In the genomic region with DNA sequence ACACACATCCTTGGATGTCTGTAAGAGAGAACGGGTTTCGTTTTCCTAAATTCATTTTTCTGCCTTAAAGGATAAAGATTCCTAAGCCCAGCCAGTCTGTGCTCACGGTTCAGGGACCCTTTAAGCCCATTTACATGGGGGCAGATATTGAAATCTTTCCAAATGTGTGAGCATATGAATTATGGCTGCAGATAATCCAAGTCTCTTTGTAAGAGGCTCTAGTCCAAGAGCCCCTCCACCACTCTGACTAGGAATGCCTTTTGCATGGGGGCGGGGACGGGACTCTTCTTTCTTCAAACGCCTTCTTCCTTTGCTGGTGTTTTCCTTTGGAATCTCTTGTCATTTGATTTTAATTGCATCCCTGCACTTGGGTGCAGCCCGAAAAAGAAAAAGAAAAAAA, we compare ENCODE assay signal across 19 mouse cellular contexts. TPM values are rescaled to one million over a fixed set of nuclear protein-coding genes. Genes with fewer than 3 reads are reported as not detected.
DNase-seq lines count a peak whose midpoint lies in the region; ATAC-seq and TF ChIP-seq lines count a peak whose summit lies in the region.
"Had no signal": no experiment of that assay in that cellular context is flagged by ENCODE, and none has a peak within 500 bp of the region (broad histone marks: within the 10 kb centered on the region; RNA-seq: fewer than 3 reads in every experiment).

No protein-coding gene starts in this region.

- 0 out of 2 replicates have a peak, but pooled peaks cover 2% of the 10 kb centered on the region for H3K4me1 ChIP-seq in intestine, embryonic 16.5 days (ENCODE audit: control insufficient read depth, insufficient read depth, low read length)
- H3K4me1 ChIP-seq in intestine, embryonic 15.5 days (replicated peaks): 0 out of 2 replicates have a peak, but pooled peaks cover 8% of the 10 kb centered on the region
- peaks cover 23% of the 10 kb centered on the region; the same call in 1 of the 2 replicates for H3K4me1 ChIP-seq in stomach, embryonic 14.5 days (ENCODE audit: control insufficient read depth, insufficient read depth, low read length)
- no peaks in the 10 kb centered on the region for H3K4me1 ChIP-seq in stomach, postnatal 0 days (replicated peaks; ENCODE audit: control insufficient read depth, insufficient read depth)

- no peak overlapping the region for H3K4me3 ChIP-seq in gastrocnemius, adult 2 months
- no peak overlapping the region for H3K4me3 ChIP-seq in intestine, embryonic 16.5 days (ENCODE audit: low read length)
- H3K4me3 ChIP-seq in intestine, embryonic 15.5 days (replicated peaks): no peak overlapping the region
- H3K4me3 ChIP-seq in stomach, embryonic 14.5 days (ENCODE audit: low read depth, low read length): no peak overlapping the region
- no peak overlapping the region for H3K4me3 ChIP-seq in stomach, postnatal 0 days (ENCODE audit: low read depth, low read length)
- H3K4me3 ChIP-seq: embryonic facial prominence, embryonic 13.5 days; erythroblast, embryonic 14.5 days; forebrain, embryonic 10.5 days had no signal

- intact Hi-C loops in gastrocnemius, adult 2 months (cut with DNase I): loop anchor here (10.0 kb wide), 1 partner anchor 345 kb away; no protein-coding TSS in a partner anchor

- WGBS in intestine, embryonic 16.5 days: 57% methylated on average over 7 of the region's 7 CpGs
- 56% methylated on average over 7 of the region's 7 CpGs for WGBS in intestine, embryonic 15.5 days
- WGBS in stomach, embryonic 14.5 days: 33% methylated on average over 7 of the region's 7 CpGs
- 29% methylated on average over 7 of the region's 7 CpGs for WGBS in stomach, postnatal 0 days

- no peak for TF ChIP-seq CTCF in gastrocnemius, adult 2 months (IDR thresholded peaks at IDR 0.05)
- TF ChIP-seq CTCF in stomach, postnatal 0 days (IDR thresholded peaks at IDR 0.05; ENCODE audit: low read depth): no peak

- no peak for TF ChIP-seq EP300 in stomach, postnatal 0 days (optimal IDR thresholded peaks at IDR 0.05)

- H3K4me2 ChIP-seq in intestine, embryonic 16.5 days (ENCODE audit: low read depth, low read length): no peak overlapping the region
- H3K4me2 ChIP-seq in intestine, embryonic 15.5 days (replicated peaks): no peak overlapping the region
- no peak overlapping the region for H3K4me2 ChIP-seq in stomach, embryonic 14.5 days (replicated peaks; ENCODE audit: low read depth, low read length)
- H3K4me2 ChIP-seq in stomach, postnatal 0 days (replicated peaks; ENCODE audit: low read depth): no peak overlapping the region
- H3K4me2 ChIP-seq: embryonic facial prominence, embryonic 13.5 days; hindbrain, embryonic 14.5 days had no signal

- ATAC-seq in intestine, embryonic 16.5 days: no peak
- no peak for ATAC-seq in intestine, embryonic 15.5 days
- ATAC-seq in stomach, embryonic 14.5 days (ENCODE audit: insufficient number of reproducible peaks, insufficient read depth, low FRiP score, low read depth): 0 out of 2 replicates have a peak, but pooled peaks have one; percentile 33
- ATAC-seq in stomach, postnatal 0 days (ENCODE audit: low FRiP score, low TSS enrichment): no peak
- ATAC-seq: forebrain, embryonic 14.5 days had no signal

- DNase-seq in gastrocnemius, adult 2 months: no peak
- DNase-seq in gastrocnemius, adult 18-20 months (ENCODE audit: low spot score): no peak
- no peak for DNase-seq in stomach, postnatal 0 days (ENCODE audit: low spot score)
- DNase-seq in thymus, postnatal 0 days (ENCODE audit: low spot score): no peak
- DNase-seq: adrenal gland, postnatal 10 days; cerebellum, adult 11-12 months; cerebellum, adult 9-10 months; cerebellum, postnatal 25 days; gastrocnemius, postnatal 14 days; heart, postnatal 10 days had no signal

- no peaks in the 10 kb centered on the region for H3K27me3 ChIP-seq in intestine, embryonic 16.5 days (replicated peaks; ENCODE audit: control insufficient read depth, insufficient read depth, low read length)
- no peaks in the 10 kb centered on the region for H3K27me3 ChIP-seq in intestine, embryonic 15.5 days (replicated peaks)
- no peaks in the 10 kb centered on the region for H3K27me3 ChIP-seq in stomach, embryonic 14.5 days (ENCODE audit: control insufficient read depth, insufficient read depth, low read length)
- H3K27me3 ChIP-seq in stomach, postnatal 0 days (ENCODE audit: control insufficient read depth, insufficient read depth, low read length): no peaks in the 10 kb centered on the region
- H3K27me3 ChIP-seq: embryonic facial prominence, embryonic 13.5 days had no signal

- H3K27ac ChIP-seq in gastrocnemius, adult 2 months: peak overlapping the region; percentile 6; the same call in 1 of the 2 replicates
- H3K27ac ChIP-seq in intestine, embryonic 16.5 days (ENCODE audit: low read length): 0 out of 2 replicates have a peak overlapping the region, but pooled peaks have one; percentile 19
- H3K27ac ChIP-seq in intestine, embryonic 15.5 days: no peak overlapping the region
- no peak overlapping the region for H3K27ac ChIP-seq in stomach, embryonic 14.5 days (ENCODE audit: low read length)
- H3K27ac ChIP-seq in stomach, postnatal 0 days (replicated peaks): no peak overlapping the region
- H3K27ac ChIP-seq: embryonic facial prominence, embryonic 13.5 days; forebrain, embryonic 10.5 days; hindbrain, embryonic 14.5 days had no signal

- H3K36me3 ChIP-seq in intestine, embryonic 16.5 days (ENCODE audit: control insufficient read depth, insufficient read depth, low read length): no peaks in the 10 kb centered on the region
- H3K36me3 ChIP-seq in intestine, embryonic 15.5 days: no peaks in the 10 kb centered on the region
- H3K36me3 ChIP-seq in stomach, embryonic 14.5 days (ENCODE audit: control insufficient read depth, insufficient read depth, low read length): no peaks in the 10 kb centered on the region
- H3K36me3 ChIP-seq in stomach, postnatal 0 days (ENCODE audit: control insufficient read depth, insufficient read depth, low read length): no peaks in the 10 kb centered on the region
- H3K36me3 ChIP-seq: embryonic facial prominence, embryonic 13.5 days; forebrain, embryonic 10.5 days had no signal

- H3K9me3 ChIP-seq in intestine, embryonic 16.5 days (ENCODE audit: control insufficient read depth, low read length): no peaks in the 10 kb centered on the region
- H3K9me3 ChIP-seq in intestine, embryonic 15.5 days: no peaks in the 10 kb centered on the region
- H3K9me3 ChIP-seq in stomach, embryonic 14.5 days (ENCODE audit: control insufficient read depth, low read depth, low read length): no peaks in the 10 kb centered on the region
- no peaks in the 10 kb centered on the region for H3K9me3 ChIP-seq in stomach, postnatal 0 days (ENCODE audit: control insufficient read depth, low read length)
- H3K9me3 ChIP-seq: embryonic facial prominence, embryonic 13.5 days; forebrain, embryonic 10.5 days had no signal

- no peak overlapping the region for H3K9ac ChIP-seq in intestine, embryonic 16.5 days (ENCODE audit: low read depth, low read length)
- H3K9ac ChIP-seq in intestine, embryonic 15.5 days: no peak overlapping the region
- H3K9ac ChIP-seq in stomach, embryonic 14.5 days (replicated peaks; ENCODE audit: low read depth, low read length): no peak overlapping the region
- no peak overlapping the region for H3K9ac ChIP-seq in stomach, postnatal 0 days (ENCODE audit: low read length)
- H3K9ac ChIP-seq: embryonic facial prominence, embryonic 13.5 days; hindbrain, embryonic 14.5 days had no signal

RNA-seq across cellular contexts. Expression of a gene that starts 54.2 kb away (rescaled TPM):
- total RNA-seq in gastrocnemius, adult 2 months (2021): 1 to 10 TPM; 2.4 TPM
- 1 to 10 TPM; 3.5 to 3.7 TPM for total RNA-seq in gastrocnemius, adult 18-20 months (2021)
- 5.4 and 5.9 TPM in 2 replicates for polyA plus RNA-seq in intestine, embryonic 16.5 days (2015; fragmentation: Nextera tagmentation; extraction: Ambion mirVana)
- polyA plus RNA-seq in intestine, embryonic 15.5 days (2015; fragmentation: Nextera tagmentation; extraction: Ambion mirVana): 5.2 and 6.2 TPM in 2 replicates
- 8.6 and 10.5 TPM in 2 replicates for polyA plus RNA-seq in stomach, embryonic 14.5 days (2014; fragmentation: Nextera tagmentation; extraction: Ambion mirVana)
- polyA plus RNA-seq in stomach, postnatal 0 days (2015; fragmentation: Nextera tagmentation; extraction: Ambion mirVana): 5.5 TPM in 2 replicates
- polyA plus RNA-seq in thymus, postnatal 0 days (2015; fragmentation: Nextera tagmentation; extraction: Ambion mirVana): 3.4 and 4.1 TPM in 2 replicates
- total RNA-seq: MEL had no signal

Comparison
In these comparisons a context has a peak if more than half of its experiments do, and no peak if none do; other contexts are left out.
1. H3K27ac ChIP-seq: peak in gastrocnemius, adult 2 months (single experiment) and intestine, embryonic 16.5 days (single experiment); none in intestine, embryonic 15.5 days (single experiment), stomach, embryonic 14.5 days (single experiment) and stomach, postnatal 0 days (single experiment).